Mouse (Mus musculus): Measurements from ENCODE around the gene Rarb. TPM values are rescaled to one million over a fixed set of nuclear protein-coding genes. Genes with fewer than 3 reads are reported as not detected.

Gene Rarb
- polyA plus RNA-seq, 1 experiment: 8.3 TPM

DNA sequence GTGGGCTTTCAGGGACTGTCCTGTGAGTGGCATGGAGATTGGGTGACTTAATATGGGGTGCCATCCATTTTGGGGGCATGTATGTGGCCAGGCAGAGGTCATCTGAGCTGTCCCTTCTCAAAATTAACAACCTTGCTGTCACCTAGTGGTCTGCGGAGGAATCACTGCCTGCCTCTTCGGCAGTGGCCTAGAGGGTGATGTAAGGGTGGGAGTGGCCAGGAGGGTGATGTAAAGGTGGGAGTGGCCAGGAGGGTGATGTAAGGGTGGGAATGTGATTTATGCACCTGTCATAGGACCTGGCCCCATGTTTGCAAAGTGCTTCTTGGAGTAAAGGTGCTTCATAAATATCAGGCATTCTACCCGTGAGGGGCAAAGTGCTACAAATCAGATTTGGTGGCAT is 371.4 kb downstream of the Rarb start:
- DNase-seq (ENCODE audit: extremely low spot score in 1 of 2, low spot score in 1 of 2): no peak

DNA sequence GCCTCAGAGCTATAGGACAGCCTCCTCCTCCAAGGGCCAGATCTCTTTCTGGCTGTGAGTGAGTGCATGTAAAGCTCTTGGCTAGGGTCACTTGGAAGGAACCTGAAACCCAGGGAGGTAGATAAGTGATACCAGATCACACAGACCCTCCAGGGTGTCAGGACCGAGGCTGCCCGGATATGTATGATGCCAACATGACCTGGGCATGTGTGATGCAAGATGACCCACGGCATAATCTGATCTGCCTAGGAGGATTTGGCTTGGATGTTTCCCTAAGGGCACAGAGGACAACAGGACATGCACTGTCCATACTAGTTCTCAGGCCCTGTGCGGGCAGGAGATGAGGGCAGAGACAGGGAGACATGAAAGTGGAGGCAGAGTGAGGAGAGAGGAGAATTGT is 374.1 kb downstream of the Rarb start:
- DNase-seq (ENCODE audit: extremely low spot score in 1 of 2, low spot score in 1 of 2): no peak

GRCm38 (mm10) chr14:16439385-16440126 is 379.4 kb downstream of the Rarb start:
- DNase-seq (ENCODE audit: extremely low spot score in 1 of 2, low spot score in 1 of 2): no peak

DNA sequence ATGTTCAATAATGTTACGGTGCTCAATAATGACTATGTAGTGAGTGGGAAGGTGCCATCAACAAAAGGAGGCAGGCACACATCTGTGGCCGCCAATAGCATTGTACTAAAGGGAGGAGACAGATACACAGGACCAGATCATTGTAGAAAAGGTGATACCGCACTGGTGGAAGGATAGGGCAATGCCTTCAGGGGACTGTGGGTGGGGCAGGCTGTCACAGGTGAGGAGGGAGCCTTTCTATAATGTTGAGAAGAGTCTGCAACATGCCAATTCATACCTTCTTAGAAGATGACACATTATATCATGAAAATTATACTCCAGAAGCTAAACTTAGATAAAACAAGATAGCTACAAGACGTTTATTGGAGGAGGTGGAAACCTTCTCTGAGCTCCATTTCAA is 381.6 kb downstream of the Rarb start:
- no peak for DNase-seq (ENCODE audit: extremely low spot score in 1 of 2, low spot score in 1 of 2)

DNA sequence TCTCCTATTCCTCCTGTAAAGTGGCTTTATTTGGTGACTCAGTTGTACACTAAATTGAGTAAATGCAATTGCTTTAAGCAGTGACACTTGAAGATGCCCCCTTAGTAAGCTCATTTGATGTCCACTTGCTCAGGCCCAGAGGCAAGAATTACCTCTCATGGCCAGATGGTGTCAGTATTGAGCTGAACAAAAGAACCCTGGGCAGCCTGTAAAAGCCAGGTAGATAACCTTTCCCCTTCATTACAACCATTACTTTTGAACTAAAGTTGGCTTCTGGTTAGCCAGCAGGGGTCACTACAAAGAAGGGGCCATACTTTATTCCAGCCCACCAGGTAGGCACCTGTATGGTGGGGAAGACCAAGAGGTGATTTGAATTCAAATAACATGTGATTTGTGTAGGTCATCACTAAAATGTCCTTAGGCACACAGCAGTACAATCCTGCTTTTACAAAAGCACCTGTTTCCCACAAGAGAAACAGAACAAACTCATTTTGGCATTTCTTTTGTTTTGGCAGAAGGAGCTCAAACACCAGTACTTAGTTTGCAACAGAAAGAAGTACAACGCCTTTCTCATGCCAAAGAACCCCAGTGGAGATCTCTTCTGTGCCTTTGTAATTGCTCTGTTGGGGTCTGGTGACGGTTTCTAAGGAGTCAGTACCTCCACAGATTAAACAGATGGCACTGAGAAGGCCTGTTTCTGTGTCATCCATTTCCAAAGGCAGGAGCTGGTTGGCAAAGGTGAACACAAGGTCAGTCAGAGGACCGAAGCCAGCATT is 384.4 kb downstream of the Rarb start:
- DNase-seq (ENCODE audit: extremely low spot score in 1 of 2, low spot score in 1 of 2): peak in 1 of 2 experiments; percentile 83

DNA sequence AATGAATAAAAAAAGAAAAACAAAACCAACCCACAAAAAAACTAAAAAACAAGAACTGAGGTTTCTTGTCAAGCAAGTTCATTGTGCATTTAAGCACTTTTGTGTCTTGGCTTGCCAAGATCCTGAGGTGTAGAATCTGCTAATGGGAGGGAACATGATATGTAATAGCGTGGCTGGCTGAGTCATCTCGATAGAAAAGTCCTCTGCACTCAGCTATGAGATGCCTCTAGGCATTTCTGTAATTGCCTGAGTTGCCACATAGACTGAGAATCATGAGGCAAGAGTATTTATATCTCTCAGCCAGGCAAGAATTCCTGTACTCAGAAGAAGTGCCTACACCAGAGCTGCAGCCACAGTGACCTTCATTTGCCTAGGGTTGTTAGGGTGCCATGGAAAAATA is 385.8 kb downstream of the Rarb start:
- peak; percentile 72 to 75 for DNase-seq (ENCODE audit: extremely low spot score in 1 of 2, low spot score in 1 of 2)

GRCm38 (mm10) chr14:16432550-16432949 is 386.4 kb downstream of the Rarb start:
- DNase-seq (ENCODE audit: extremely low spot score in 1 of 2, low spot score in 1 of 2): no peak

GRCm38 (mm10) chr14:16431941-16432499 is 386.9 kb downstream of the Rarb start:
- no peak for DNase-seq (ENCODE audit: extremely low spot score in 1 of 2, low spot score in 1 of 2)

GRCm38 (mm10) chr14:16427569-16427968 is 391.4 kb downstream of the Rarb start:
- no peak for DNase-seq (ENCODE audit: extremely low spot score in 1 of 2, low spot score in 1 of 2)

DNA sequence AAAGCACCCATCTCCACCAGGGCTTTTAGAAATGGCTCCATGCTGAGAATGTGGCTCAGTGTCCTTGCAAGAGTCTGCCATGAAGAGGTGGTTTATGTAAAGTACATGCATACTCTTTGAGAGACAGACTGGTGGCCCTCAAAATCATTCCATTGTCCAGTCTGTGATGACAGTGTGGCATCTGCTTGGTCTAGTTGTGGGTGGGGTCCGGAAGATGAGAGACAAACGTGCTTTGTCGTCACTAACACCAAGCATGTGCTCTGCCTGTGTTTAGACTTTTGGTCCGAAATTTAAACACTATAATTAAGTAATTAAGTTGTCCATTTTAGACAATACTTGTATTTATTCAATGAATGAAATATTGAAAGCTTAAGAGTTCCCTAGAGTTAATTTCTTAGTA is 404.8 kb downstream of the Rarb start:
- DNase-seq (ENCODE audit: extremely low spot score in 1 of 2, low spot score in 1 of 2): no peak

DNA sequence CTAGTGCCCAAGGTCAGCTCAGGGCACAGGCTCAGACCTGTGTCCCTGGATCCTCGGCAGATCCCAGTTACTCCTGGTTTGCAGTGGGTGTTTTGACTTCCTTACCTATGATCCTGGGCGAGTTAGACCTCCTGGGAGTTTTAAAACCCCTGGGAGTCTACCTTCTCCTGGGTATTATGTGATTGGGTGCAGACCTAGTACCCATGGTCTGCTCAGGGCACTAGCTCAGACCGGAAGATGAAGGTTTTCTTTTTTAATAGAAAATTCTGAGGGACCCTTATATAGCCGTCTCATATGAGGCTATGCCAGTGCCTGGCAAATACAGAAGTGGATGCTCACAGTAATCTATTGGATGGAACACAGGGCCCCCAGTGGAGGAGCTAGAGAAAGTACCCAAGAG is 413.8 kb downstream of the Rarb start:
- DNase-seq (ENCODE audit: extremely low spot score in 1 of 2, low spot score in 1 of 2): no peak

DNA sequence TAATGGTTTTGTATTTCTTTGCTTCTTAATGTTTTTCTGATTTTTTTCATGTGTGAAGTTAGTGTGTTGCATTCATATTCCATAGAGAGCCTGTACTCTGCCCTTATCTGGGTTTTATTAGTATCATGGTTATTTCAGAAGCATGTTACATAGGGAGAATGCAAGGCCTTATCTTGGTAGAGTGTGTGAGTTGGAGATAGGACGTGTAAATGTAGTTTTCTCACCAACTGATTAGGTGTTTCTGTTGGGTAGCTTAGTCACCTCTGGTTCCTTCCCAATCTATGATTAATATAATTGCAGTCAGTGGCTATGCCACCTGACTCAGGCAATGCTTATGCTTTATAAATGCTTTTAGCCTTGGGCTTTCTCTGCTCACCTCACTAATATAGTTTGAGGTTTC is 434.2 kb downstream of the Rarb start:
- no peak for DNase-seq (ENCODE audit: extremely low spot score in 1 of 2, low spot score in 1 of 2)
